Mouse (Mus musculus) retina, postnatal 7 days (tissue): Measurements from ENCODE around the gene Angptl7.

Source experiments
- DNase-seq: peaks from one replicate; pipeline ENCODE4 v3.0.0-alpha.2; 2012; ENCODE audit warnings: low read depth, low spot score

Gene Angptl7

GRCm38 (mm10) chr4:148495874-148496689, 4.2 kb downstream of the Angptl7 start:
- no peak for DNase-seq

GRCm38 (mm10) chr4:148495160-148495559, 5.1 kb downstream of the Angptl7 start:
- no peak for DNase-seq

- DNase-seq = no peak
Measured at GRCm38 (mm10) chr4:148491448-148491847, 8.8 kb downstream of the Angptl7 start.

- DNase-seq = no peak
Measured at GRCm38 (mm10) chr4:148490502-148490901, 9.8 kb downstream of the Angptl7 start.

GRCm38 (mm10) chr4:148487841-148488240, 12.4 kb downstream of the Angptl7 start:
- no peak for DNase-seq

GRCm38 (mm10) chr4:148484511-148484910, 15.7 kb downstream of the Angptl7 start:
- no peak for DNase-seq

GRCm38 (mm10) chr4:148481557-148482168, 18.6 kb downstream of the Angptl7 start:
- no peak for DNase-seq

GRCm38 (mm10) chr4:148480245-148480644, 20.0 kb downstream of the Angptl7 start:
- DNase-seq = no peak

GRCm38 (mm10) chr4:148473496-148473895, 26.8 kb downstream of the Angptl7 start:
- DNase-seq = no peak

GRCm38 (mm10) chr4:148472436-148473174, 27.7 kb downstream of the Angptl7 start:
- DNase-seq = no peak

- no peak for DNase-seq
Measured at GRCm38 (mm10) chr4:148471363-148471806, 28.9 kb downstream of the Angptl7 start.

GRCm38 (mm10) chr4:148469487-148470252, 30.6 kb downstream of the Angptl7 start:
- no peak for DNase-seq

GRCm38 (mm10) chr4:148468396-148468795, 31.9 kb downstream of the Angptl7 start:
- no peak for DNase-seq

- no peak for DNase-seq
Measured at GRCm38 (mm10) chr4:148466511-148467079, 33.7 kb downstream of the Angptl7 start.

- DNase-seq = no peak
Measured at GRCm38 (mm10) chr4:148464869-148465268, 35.4 kb downstream of the Angptl7 start.

- no peak for DNase-seq
Measured at GRCm38 (mm10) chr4:148464301-148464700, 36.0 kb downstream of the Angptl7 start.

- peak; percentile 35 for DNase-seq
Measured at GRCm38 (mm10) chr4:148463208-148463960, 36.9 kb downstream of the Angptl7 start.

GRCm38 (mm10) chr4:148462717-148463116, 37.5 kb downstream of the Angptl7 start:
- no peak for DNase-seq

- DNase-seq = no peak
Measured at GRCm38 (mm10) chr4:148461772-148462171, 38.5 kb downstream of the Angptl7 start.

- DNase-seq = no peak
Measured at GRCm38 (mm10) chr4:148460656-148461284, 39.5 kb downstream of the Angptl7 start.
